Mouse (Mus musculus) urinary bladder, adult 2 months (tissue): ENCODE measurements around the gene Clcnkb. TPM values are rescaled to one million over a fixed set of nuclear protein-coding genes. Genes with fewer than 3 reads are reported as not detected.
A peak's percentile ranks its signal among the peaks of the same experiment; 100 is the strongest.

ENCODE experiments used
- DNase-seq: peaks from one replicate; pipeline ENCODE4 v3.0.0; 2022; ENCODE audit warnings: low spot score
- polyA plus RNA-seq: library from polyadenylated mRNA; depleted of rRNA; stranded (reverse); fragments of >200 nt; gene quantifications from 2 replicates; pipeline ENCODE4 v1.2.3, GENCODE M21; 2012; rRNA removed

Clcnkb gene
- polyA plus RNA-seq, result 0.30 TPM in 1 of 2 replicates, not detected in the other

DNA sequence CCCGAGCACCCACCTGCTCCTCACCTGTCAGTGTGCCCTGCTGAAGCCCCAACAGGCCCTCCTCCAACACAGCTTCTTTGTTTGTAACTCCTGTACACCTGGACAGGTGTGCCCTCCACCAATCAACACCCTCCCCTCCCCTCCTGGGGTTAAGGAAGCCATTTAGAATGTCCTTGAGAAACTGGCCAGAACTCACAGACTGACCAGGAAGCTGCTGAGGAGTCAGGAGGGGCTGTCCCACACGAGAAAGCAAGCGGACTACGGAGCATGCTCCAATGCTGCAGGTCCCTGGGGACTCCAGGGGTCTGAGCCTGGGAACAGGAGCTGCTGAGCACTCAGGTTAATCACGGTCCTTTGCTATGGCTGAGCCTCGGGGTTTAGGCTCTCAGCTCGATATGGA is at the start of gene Clcnkb:
Gene Clcnkb, minus strand, starts transcription at position 91 of the 400 bp plus-strand sequence.
- no peak for DNase-seq

DNA sequence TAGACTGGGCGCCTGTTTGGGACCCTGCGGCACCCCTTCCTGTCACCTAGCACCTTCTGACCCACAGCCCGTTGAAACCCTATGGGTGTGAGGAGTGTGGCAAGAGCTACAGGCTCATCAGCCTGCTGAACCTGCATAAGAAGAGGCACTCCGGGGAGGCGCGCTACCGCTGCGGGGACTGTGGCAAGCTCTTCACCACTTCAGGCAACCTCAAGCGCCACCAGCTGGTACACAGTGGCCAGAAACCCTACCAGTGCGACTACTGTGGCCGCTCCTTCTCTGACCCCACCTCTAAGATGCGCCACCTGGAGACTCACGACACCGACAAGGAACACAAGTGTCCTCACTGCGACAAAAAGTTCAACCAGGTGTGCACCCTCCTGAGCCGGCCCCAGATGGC is 48.9 kb upstream of the Clcnkb start:
- no peak for DNase-seq

DNA sequence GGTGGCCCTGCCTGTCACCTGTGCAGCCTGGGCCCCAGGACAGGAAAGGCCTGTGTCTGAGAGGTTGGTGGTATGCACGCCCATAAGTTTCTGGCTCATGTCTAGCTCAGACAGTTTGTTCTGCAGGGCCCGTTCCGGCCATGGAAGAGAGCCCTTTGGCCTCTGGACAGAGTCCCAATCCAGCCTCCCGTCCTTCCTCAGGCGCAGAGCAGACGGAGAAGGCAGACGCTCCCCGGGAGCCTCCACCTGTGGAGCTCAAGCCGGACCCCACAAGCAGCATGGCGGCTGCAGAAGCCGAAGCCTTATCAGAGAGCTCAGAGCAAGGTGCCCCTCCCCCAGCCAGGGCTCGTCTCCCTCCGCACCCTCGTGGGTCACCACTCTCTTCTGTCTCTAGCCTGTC is 47.7 kb upstream of the Clcnkb start:
- DNase-seq, result no peak

DNA sequence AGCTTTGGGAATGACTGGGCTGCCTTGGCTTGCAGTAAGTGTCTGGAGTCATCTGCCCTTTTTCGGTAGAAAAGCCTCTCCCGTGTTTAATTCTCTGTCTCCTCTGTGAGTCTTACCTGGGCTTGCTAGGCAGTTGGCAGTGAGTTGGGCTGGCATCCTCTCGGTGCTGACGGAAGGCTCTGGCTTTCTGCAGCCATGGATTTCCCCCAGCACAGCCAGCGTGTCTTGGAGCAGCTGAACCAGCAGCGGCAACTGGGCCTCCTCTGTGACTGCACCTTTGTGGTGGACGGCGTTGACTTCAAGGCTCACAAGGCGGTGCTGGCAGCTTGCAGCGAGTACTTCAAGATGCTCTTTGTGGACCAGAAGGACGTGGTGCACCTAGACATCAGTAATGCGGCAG is 45.8 kb upstream of the Clcnkb start:
- no peak for DNase-seq

DNA sequence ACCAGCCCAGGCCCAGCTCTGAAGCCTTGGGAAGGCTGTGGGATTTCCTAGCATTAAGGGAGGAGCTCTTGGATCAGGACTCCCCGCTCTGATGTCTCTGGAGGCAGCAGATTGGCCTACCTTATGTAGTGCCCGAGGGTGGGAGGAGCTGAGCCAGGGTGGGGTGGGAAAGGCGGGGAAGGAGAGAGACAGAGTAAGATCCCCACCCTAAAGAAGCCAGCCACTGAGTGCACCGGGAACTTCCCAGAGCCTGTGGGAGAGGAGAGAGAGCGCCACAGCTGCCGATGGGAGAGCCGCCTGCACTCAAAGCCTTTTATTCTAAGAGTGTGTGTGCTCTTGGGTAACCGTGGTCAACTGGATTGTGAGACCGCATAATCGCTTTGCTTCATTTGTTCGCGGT is 45.3 kb upstream of the Clcnkb start:
- no peak for DNase-seq

DNA sequence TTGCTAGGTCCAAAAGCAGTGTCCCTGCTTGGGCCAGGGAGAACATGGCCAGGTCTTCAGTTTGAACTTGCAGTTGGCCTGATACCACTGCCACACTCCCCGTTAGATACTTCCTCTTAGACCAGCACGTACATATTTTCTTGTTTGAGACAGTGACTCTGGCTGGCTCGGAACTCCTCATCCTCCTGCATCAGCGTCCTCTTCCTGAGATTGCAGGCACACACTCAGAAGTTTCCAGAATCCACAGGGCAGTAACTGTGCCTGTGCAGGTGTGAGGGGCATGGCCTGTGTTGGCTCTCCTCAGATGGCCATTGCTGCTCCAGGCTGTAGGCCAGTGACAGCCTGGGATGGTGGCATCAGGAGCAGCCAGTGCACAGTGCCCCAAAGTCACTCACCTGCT is 44.7 kb upstream of the Clcnkb start:
- DNase-seq, result no peak

DNA sequence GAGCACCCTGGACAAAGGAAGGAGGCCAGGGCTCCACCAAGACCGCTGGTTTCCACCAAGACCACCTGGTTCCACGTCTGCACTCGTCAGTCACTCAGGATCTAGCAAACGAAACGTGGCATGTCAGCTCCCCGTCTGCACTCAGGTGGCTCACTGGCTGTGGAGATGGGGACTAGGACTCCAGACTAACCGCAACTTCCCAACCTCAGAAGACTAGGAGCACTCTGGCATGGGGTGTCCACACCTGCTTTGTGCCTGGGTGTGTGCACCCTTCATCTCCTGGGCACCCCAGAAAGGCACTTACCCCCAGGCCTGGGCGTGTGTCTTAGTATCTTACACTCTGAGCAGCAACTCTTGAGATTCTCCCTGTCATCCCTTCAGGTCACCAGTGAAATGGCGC is 44.0 kb upstream of the Clcnkb start:
- no peak for DNase-seq

DNA sequence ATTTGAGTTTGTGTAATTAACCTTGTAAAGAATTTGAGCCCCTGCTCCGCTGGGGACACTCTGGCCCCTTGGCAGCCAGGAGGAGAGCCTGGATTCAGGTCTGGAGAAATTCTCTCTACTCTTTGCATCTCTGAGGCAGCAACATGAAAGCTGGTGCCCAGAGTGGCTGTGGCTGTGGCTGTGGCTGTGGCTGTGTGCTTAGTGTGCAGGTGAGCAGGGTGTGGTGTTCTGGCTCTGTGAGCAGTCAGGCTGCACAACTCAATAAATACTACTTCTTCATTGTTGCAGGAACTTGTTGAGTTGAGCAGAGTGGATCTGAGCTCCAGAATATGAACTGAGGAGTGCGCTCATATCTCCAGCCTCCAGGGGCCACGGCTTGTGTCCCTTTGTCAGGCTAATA is 43.1 kb upstream of the Clcnkb start:
- no peak for DNase-seq

DNA sequence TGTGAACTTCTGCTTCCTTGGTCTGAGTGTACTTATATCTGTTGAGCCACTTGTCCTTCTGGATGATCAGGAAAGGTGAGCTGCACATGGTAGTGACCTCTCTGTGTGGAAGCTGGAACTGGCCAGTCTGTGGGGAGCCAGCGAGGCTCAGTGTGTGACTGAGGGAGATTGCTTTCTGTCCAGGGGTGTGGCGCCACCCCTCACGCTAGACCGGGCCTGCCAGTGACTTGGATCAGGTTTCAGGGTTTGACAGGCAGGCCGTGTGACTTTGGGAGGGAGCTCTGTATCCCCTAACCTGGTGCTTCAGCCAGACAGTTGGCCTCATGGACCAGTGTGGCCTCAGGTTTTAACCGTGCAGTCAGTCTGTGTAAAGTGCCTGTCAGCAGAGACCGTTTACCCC is 42.4 kb upstream of the Clcnkb start:
- DNase-seq, result peak; percentile 49

DNA sequence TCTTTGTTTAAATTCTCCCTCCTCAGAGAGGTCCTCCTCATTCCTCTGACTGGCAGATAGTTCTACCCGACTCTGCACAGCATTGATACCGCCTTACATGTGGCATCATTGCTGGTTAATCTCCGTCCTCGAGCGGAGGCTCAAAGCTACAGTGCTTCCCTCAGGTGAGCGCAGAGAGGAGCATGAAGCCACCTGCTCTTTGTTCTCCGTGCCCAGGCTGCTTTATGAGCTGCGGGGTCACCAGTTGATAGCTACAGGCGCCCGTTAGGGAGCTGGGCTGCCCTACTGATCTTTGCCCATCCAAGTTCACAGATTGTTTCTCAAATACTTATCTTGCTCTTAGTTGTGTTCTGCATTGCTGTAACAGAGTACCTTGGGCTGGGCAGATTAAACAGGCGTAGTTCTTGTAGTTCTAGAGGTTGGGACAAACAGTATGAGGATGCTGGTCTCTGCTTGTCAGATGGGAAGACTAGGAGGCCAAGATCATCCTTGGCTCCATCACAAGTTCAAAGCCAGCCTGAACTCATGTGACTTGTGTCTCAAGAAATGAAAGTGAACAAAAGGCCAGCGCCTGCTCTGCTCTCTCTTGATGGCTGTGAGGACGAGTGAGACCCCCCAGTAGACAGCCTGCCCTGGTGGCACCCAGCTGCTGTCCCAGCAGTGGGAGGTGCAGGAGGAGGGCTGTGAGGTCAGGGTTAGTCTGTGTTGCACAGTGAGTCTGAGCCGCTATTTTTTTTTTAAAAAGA is 40.6 kb upstream of the Clcnkb start:
- DNase-seq, result no peak

DNA sequence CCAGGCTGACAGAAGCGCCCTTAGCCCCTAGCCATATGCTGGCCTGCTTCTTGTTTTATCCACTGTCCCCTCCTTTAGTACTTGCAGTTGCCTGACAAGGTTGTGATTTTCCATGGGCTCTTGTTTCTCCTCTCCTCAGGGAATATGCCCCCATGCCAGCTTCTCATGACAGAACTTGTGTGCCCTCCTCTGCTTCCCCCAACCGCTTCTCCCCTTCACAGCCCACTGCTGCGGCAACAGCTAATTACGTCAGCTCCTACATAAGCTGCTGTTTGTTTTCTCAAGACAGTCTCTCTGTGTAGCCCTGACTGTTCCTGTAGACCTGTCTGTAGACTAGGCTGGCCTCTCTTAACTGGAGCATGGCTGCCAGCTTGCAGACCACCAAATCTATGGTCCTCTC is 39.7 kb upstream of the Clcnkb start:
- no peak for DNase-seq

DNA sequence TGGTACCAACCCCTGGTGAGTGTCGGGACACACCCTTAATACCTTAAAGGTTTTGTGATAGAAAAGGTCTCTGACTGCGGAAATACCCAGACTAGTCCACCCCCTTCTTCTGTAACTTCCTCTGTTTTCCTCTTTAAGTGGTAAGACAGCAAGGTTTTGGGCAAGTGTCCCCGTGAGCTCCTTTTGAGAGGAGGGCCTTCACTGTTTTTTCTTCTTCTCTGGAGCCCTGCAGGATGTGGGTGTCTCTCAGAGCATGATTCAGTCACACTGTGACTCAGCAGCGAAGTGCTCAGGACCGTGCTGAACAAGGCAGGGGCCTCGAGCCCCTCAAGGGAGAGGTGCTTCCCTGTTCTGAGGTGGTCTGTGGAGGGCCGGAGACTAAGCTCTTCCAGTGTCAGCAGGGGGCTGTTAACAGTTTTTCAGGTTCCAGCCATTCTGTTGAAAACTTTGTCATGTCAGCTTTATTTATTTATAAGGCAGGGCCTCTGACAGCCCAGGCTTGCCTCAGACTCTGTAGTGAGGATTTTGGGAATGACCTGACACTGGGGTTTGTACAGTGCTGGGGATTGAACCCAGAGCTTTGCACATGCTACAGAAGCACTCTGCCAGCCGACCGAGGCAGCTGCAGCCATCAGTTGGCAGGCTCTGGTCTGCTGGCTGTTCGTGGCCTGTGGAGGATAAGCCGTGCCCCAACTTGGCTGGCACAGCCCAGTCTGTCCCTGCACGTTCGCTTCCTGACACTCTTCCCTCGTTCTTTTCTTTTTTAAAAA is 39.0 kb upstream of the Clcnkb start:
- no peak for DNase-seq

DNA sequence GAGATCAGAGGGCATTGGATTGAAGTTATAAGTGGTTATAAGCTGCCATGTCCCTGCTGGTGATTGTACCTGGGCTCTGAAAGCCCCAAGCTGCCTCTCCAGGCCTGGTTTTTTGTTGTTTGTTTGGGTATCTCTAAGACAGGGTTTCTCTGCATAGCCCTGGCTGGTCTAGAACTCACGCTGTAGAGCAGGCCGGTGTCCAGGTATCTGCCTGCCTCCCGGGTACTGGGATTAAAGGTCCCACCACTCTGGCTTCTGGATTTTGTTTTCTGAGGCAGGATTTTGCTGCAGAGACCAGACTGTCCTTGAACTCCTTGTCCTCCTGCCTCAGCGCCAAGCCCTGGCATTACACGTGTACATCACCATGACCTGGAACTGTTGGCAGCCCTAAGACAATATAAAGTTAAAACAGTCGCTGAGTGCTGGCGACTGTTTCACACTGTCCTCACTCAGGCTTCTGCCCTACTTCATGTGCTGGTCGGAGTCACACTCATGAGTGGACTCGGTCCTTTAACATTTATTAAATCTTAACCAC is 36.2 kb upstream of the Clcnkb start:
- DNase-seq, result no peak

DNA sequence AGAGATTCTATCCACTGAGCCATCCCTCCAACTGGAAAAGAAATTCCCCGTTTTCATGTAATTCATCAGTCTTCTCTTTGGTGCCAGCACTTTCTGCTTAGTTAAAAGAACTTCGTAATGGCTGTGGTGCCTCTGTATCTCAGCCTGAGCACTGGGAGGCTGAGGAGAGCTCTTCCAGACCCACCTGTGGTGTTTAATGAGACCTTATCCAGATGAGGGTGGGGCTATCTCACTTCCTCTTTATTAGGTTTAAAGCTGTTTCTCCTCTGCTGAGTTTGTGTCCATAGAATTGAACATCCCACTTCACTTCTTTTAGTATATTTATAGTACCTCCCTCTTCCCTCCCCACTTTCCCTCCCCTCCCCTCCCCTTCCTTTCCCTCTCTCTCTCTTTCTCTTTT is 35.4 kb upstream of the Clcnkb start:
- no peak for DNase-seq

DNA sequence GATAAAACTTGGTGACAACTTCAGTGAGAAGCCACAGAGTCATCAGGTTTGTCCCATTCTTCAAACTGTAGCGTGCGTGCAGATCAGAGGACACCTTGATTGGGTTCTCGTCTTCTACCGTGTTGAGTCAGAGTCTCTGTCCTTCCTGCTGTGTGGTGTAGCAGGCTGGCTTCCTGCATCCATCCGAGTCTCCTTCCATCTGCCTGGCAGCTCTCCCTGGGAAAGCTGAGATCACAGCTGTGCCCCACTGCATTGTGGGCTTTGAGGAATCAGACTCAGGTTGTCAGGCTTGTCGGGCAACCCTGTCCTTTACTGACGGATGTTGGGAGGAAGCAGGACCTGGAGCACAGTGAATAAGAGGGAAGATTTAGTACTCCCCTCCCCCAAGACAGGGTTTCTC is 30.4 kb upstream of the Clcnkb start:
- no peak for DNase-seq

DNA sequence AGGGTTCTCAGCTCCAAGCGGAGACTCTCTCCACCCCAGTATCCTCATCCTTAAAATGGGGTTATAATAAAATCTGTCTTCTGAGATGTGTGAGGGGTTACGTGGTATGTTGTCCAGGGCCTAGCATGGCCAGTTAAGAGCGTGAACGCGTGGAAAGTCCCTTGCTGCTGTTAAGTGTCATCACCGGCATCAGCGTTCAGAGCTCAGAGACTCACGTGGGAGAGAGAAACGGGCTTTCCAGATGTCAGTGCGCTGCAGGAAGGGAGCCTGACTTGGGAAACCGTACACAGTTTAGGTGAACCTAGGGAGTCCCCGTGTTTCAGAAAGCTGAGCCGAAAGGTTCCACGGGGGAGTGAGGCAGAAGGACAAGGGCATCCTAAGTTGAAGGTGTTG is 29.5 kb upstream of the Clcnkb start:
- no peak for DNase-seq

DNA sequence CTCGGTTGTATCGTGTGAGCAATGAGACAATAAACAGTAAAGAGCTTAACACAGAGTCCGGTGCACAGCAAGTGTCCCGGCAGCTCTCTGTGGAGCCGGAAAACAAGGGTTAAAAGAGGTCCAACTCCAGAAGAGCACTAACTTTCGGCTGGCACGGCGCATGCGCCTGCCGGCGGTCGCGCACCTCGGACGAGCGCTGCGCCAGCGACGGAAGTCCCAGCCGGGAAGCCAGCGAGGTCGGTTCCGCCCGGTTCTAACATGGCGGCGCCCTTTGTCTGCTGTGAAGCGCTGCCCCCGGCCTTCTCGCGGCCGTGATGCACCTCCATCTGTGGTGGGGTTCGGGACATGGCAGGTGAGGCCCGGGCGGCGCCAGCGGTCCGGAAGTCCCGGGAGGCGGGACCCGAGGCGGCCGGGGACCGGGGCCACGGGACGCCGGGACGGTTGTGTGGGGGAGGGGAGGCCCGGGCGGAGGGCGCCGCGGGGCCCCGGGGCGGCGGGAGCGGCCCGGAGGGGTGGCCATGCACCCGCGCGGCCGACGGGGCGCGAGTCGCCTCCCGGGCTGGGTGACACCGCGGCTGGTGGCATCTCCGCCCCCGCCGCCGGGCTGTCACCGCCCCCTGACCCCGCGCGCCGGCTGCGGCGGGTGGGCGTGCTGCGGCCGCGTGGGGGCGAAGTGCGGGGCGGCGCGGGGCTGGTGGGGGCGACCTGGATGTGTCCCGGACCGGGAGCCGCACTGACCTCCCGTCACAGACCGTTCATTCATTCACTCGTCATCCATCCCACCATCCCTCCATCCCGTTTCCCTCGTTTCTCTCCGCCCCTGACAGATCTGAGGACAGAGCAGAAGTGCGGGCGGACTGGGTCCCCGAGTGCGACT is 28.9 kb upstream of the Clcnkb start, which contains the start of gene Zbtb17:
Gene Zbtb17, plus strand, starts transcription at position 204 of the 877 bp plus-strand sequence.
- peak; percentile 83 for DNase-seq

DNA sequence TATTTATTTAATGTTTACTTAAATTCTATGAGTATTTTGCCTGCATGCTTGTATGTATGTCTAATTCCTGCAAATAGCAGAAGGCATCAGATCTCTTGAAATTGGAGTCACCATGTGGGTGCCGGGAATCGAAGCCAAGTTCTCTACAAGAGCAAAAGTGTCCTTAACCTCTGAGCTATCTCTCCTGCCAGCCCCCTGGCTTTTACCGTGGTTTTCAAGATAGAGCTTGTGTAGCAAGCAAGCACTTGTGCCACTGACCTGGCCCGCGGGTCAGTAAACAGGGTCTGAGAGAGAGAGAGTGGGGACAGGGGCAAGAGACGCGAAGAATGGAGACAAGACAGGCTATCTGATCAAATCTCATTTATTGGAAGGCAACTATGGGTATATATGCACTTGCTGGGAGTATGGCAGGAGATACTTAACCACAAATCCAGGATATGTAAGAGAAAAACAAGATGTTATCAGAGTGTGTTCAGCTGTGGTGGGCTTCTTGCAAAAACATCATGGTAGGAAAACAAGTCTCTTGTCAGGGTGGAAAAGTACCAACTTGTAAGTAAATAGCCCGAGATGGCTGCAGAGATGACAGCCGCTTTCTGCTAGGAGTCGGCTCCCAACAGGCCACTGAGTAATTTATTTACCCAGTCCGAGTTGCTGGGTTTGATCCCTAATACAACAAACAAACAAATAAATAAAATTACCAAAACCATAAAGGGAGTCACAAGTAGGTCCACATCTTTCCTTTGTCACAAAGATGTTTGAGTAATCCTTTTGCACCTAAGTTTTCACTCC is 28.0 kb upstream of the Clcnkb start:
- no peak for DNase-seq

DNA sequence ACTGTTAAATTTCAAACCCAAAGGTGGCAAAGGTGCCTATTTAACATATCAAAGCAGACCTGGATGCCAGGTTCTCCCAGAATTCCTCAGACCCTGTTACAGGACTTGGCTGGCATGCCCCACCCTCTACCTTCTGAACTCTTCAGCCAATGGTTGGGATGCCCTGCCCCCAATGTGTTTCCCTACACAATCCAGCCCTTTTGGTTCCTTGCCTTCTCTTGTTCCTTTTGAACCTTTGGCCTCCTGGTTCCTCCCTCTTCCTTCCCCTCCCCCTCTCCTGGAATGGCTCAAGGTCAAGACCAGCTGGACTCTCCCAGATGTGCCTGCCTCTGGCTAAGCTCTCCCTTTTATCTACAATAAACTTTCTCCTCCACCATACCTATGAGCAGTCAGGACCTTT is 25.1 kb upstream of the Clcnkb start:
- DNase-seq, result no peak

DNA sequence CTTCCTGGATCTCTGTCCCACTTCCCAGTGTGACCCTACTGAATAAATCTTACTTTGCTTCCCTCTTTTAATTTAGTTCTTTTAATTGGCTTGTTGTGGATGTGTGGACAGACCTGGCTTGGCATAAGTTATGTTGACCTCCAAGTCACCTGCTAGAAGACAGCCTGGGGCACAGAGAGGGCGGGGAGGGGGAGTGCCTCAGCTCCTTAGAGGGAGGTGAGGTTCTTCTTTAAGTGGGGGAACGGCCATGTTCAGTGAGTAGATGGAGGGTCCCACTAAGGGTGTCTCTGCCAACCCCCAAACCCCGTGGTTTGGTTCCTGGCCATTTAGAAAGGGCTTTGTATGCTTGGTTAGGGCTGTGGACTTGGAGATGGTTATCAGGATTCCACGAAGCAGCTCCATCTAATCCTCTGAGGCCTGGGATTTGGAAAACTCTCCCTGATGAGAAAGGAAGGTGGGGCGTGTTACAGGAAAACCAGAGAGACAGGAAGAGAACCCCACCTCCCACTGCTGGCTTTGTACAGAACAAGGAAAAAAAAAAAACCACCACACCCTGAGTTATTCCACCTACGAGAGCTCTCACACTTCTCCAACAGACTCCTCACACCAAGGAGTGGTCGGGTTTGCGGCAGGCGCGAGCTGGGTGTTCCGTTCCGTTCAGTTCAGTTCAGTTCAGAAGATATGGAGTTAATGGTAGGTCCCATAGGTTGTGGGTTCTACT is 23.4 kb upstream of the Clcnkb start:
- no peak for DNase-seq

DNA sequence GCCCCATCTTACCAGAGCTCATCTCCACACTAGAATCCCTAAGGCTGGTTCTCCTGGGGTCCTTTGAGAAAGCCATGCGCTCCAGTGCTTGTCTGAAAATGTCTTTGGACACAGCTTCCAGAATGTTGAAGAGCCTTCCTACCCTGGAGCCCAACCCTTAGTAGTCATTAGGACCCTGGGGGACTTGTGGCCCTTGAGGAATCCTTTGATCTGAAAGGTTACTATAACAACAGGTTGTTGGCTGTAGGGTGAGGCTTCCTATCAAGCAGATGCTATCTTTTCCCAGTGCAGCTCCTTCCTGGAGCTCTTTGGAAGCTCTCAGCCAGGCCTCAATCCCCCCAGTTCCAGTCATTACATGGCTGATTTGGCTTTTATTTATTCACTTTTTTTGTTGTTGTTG is 20.2 kb upstream of the Clcnkb start, which contains the start of gene Srarp:
Gene Srarp, minus strand, starts transcription at position 132 of the 400 bp plus-strand sequence.
- DNase-seq, result no peak
